Mouse (Mus musculus) spleen, adult 2 months (tissue): Measurements from ENCODE around the gene Hcrtr2.

Source experiments
- CTCF ChIP-seq: fragments of 200-500 bp; IDR thresholded peaks from 2 replicates; pipeline ENCODE4 v1.5.1; 2011; ENCODE audit warnings: mild to moderate bottlenecking, inconsistent platforms; ENCODE audit not compliant: insufficient read depth, insufficient read length, insufficient replicate concordance; ENCODE audit errors: extremely low read depth
- POLR2A ChIP-seq: fragments of 200-500 bp; IDR thresholded peaks from 2 replicates; pipeline ENCODE4 v1.6.1; 2011; ENCODE audit warnings: low read depth, low read length, inconsistent platforms

DNA sequence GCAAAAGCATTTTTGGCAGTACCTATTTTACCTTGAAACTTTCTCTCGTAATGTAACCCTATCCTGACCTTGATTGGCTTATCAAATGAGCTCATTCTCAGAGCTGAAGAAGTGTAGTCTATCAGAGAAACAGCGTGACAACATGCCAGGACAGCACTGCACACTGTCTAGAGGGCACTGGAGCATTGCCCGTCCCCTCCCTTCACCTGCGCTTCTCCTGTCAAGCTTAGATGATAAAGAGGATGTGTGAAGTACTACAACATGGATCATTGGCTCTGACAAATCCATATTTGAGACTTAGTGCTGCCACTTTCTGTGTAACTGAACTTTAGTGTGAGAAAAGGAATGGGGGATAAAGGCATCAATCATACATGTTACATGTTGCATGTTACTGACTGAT lies 5.4 kb downstream of the Hcrtr2 start:
- TF ChIP-seq CTCF = no peak
- no peak for TF ChIP-seq POLR2A
